Mouse (Mus musculus): ENCODE results near the gene Gm49395.

Gene Gm49395

DNA sequence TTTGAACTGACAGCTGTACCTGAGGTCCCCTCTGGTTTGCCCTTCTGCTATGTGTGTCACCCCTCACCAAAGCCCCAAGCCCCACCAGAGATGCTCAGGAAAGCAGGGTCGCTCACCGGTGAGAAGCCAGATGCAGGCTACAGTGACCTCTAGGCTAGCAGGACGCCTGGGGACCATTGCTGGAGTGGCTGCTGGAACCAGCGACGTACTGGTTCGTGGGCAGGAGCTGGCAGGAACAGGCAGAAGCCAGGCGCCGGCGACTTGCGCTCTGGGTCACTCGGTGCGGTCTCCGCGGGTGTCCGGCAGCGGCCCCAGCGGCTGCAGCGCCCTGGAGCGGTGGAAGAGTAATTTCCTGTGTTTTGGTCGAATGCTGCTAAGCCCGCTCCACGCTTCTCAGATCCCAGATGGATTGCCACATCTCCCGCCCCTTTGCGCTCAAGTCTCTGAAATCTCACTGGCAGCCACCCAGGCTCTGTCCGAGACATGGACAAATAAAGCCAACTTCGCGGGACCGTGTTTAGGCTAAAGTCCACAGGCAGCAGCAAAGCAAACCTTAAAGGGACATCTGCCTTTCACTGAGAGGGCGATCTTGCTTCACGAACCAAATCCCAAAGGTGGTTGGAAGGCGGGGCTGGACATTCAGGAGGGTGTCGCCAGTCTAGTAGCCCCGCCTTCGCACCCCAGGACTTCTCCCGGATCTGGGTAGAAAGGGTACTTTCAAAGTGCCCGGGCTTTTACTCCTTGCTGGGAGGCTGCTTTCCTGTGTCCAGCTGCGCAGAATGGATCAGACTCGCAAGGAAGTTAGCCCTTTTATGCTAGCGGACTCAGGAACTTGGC is at the start of gene Gm49395, which contains the start of gene Itga1:
TSS of gene Gm49395 (minus strand) at position 567 of the 837 bp plus-strand sequence.
TSS of gene Itga1 (minus strand) at position 610 of the 837 bp plus-strand sequence.
- peak; percentile 61 for DNase-seq (ENCODE audit: low read depth, low spot score)

DNA sequence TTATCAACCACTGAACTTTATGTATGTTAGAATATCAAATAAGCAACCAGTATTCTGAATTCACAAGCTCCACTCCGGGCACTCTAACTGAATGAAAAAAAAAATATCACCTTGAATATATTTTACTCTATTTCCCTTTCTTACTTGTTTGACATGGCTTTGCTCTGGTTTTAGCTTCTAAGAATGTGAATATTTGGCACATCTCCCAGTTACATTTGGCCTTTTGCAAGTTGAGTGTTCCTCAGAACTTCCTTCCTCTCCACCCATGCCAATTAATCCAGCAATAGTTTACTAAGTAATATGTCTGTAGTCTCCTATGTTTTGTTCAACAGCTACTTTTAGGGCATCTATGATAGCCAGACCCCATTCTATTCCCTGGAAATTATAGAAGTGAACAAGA is 48.9 kb upstream of the Gm49395 start:
- DNase-seq (ENCODE audit: low read depth, low spot score) = no peak

DNA sequence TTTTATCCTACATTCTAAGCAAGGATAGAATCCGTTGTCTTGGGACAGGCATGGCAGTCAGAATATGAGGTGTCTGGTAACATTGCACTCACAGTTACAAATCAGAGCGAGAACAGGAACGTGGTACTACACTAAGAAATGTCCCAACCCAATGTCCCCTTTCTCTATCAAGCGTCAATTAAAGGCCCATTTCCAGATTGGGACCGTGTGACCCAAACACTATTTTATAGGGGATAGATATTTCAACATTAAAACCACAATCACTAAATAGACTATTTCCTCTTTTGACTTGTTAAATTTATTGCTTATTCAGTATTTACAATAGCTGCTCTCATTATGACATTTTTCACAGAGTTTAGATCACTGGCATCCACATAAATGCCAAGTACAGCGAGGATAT is 48.1 kb upstream of the Gm49395 start:
- DNase-seq (ENCODE audit: low read depth, low spot score) = no peak

DNA sequence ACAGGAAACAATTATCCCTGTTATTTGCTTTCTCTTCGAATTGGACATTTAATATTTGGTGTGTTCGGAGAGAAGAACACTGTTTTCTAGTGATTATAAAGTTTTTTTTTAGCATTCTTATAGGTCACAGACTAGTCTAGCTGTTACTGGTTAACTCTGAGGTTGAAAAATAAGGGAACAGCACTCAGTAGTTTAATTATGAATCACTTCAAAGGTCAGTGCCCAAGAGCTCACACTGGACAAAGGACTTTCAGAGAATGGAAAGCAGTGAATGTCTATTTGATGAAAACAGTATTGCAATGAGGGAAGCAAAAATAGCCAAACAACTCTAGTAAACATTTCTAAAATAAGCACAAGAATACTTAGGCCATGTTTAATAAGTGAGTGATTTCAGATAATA is 41.9 kb upstream of the Gm49395 start:
- no peak for DNase-seq (ENCODE audit: low read depth, low spot score)

DNA sequence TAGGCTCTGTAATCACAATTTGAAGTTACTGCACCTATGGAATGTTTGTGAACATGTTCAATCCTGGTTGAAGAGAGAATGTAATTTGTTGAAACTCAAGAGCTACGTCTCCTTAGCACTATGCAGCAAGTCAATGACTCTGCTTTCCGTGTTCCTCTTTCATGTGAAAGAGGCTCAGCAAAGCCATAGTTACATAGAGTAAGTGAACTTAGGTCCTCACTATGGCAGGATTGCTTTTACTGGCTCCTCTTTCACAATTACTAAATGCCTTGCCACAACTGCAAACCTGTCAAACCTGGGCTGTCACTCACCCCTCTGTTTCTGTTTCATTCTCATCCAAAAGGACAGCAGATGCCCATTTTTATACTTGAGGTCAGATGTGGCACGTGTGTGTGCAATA is 40.3 kb upstream of the Gm49395 start:
- DNase-seq (ENCODE audit: low read depth, low spot score) = no peak

DNA sequence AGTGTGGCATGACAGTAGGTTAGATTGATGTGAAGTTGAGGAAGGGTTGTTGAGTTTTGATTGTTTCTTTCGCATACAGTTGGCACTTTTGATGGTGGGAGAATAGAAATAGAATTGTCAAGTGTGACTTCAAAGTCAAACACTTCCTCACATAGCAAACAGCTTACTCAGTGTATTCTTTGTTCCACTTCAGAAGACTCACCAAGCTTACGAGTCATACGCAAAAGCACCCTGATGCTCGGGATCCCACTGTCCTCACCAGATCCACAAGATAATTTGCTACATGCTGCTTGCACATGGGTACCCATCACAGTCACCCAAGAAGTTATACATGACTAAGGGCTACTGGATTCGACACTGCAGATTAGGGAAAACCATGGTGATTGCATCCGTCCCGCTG is 36.8 kb upstream of the Gm49395 start:
- no peak for DNase-seq (ENCODE audit: low read depth, low spot score)

DNA sequence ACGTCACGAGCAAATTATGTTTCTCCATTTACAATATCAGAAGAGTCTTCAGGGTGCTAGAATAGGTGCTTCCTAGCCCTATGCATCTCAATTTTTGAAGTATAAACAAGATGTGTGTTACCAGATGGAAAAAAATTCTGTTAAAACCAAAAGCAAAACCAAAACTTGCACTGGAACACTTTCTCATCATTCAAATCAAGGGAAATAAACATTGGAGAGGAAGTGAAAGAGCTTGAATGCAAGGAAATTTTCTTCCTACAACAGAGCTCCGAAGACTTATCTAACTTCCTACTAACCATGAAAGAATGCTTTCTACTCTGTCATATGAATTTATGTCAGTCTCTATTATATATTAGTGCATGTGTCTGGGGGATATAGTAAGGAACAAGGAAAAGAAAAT is 35.0 kb upstream of the Gm49395 start:
- DNase-seq (ENCODE audit: low read depth, low spot score) = no peak

DNA sequence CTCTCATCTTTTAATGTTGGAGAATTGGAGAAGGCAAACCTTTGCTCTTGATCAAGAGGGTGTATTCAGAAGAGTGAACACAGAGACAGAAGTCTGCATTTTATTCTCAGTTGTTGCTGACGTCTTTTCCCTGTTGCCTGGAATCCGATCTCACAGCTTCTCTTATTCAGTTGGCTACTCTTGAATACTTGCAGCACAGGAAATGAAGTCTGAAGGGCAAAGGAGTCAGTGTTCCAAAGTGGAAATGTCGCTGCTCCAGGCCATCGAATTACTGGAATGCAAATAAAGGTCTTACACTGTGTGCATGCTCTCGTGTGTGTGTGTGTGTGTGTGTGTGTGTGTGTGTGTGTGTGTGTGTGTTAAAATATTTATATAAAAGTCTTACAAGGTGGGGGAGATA is 30.7 kb upstream of the Gm49395 start:
- peak; percentile 25 for DNase-seq (ENCODE audit: low read depth, low spot score)

DNA sequence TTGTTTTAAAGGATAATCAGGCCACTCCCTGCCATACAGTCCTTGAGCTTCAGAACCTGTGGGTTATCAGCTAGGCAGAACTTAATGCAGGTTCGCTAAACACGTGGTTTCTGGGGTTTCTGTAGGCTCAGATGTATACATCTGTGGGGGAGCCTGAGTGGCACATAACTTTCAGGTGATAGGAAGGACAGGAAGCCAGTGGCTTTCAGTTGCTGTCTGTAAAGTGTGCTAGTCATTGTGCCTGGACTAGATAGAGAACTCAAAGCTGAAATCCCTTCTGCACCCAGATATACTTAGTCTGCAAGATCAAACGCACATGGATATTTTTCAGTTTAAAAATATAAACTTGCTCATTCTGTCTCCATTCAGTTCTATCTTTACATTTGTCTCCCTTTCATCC is 29.7 kb upstream of the Gm49395 start:
- no peak for DNase-seq (ENCODE audit: low read depth, low spot score)

DNA sequence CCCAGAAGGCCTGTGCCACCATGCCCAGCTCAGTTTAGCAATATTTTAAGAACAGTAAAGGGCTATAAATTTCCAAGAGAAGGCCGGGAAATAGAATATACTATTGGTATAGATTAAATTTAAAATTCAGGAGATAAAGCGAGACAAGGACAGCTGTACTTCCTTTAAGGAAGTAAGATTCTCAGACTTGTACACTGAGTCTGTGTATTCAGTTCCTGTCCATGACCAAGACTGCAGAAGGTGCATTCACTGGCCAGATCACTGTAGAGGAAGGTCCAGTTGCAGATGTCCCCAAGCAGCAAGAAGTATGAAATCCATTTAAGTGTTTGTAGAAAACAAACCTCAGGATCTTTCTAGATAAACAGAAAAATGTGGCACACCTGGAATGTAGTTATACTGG is 28.3 kb upstream of the Gm49395 start:
- DNase-seq (ENCODE audit: low read depth, low spot score) = no peak

DNA sequence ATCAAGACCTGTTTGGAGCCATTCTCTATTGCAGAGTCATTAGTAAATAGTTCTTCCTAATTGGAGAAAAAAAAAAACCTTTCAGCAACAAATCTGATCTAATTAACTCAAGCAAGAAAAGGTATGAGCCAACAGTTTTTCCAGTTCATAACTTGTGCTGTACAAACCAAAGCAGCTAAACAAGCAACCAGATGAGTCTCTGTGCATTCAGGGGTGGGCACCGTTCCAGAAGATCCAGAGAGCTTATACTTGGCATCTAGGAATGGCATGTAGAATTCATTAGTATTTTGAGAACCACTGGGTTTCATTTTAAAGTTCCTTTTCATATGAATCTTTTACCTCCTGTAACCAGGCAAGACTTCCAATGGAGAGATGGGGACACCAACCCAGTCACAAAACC is 26.1 kb upstream of the Gm49395 start:
- no peak for DNase-seq (ENCODE audit: low read depth, low spot score)

DNA sequence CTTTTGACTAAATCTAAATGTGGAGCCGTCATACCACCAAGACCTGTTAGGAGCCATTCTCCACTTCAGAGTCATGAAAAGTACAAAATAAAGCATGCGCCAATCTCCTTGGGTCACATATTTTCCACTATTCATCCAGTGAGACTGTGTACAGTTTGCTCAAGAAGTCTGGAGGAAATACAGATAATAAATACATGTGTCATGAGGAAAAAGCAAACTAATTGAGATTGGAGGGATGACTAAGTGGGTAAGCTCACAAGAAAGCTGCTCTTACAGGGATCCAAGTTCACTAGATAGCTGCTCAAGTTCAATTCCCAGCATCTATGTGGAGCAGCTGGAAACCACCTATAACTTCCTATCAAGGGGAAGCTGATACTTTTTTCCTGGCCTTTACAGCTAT is 24.8 kb upstream of the Gm49395 start:
- DNase-seq (ENCODE audit: low read depth, low spot score) = no peak

DNA sequence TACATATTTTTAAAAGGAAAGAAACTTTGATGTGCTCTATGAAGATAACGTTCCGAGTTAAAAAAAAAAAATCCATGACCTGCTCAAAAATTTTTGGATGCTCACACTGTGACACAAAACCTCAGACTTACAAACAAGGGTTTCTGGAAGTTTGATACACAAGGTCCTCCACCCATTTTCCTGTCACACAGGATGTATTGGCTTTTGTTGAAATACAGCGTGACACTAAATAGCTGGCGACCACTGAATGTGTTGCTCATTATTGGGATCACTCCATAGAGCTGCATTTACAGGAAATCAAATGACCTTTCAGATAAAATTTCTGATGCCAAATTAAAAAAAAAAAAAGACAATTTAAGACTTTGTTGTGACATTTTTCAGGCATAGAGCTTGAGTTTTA is 23.4 kb upstream of the Gm49395 start:
- no peak for DNase-seq (ENCODE audit: low read depth, low spot score)

DNA sequence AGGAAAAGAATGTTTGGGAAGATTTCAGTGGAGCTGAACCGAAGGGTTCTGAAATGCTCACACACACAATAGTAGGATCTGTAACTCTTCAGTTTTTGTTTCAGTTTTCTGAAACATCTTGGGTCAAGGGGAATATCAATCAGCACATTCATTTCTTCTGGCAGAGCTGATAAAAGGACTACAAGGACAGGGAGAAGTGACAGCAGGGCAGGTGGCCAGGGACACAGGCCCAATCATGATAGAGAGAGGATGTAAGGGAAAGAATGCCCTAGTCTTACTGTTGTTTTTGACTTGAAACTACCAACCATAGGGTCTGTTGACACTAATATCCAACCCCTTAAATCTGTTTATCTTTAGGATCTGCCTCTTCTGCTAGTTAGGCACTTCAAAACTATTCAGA is 22.8 kb upstream of the Gm49395 start:
- no peak for DNase-seq (ENCODE audit: low read depth, low spot score)

DNA sequence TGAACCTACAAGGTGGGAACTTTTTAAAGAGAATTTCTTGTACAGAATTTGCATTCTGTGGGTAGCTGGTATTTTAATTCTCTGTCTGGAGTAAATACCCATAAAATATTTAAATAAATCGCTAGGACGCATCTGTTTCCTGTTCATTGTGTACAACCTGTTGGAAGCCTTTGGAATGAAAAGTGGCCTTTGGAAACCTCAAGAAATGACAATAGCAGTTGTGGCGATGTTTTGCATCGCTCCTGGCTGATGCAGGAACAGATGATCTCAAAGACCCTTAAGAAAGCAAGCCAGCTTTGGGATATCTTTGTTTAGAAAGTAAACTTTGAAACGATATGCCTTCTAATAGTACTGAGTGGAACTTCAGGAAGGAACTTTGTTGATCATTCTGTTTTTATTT is 17.0 kb upstream of the Gm49395 start:
- DNase-seq (ENCODE audit: low read depth, low spot score) = no peak

DNA sequence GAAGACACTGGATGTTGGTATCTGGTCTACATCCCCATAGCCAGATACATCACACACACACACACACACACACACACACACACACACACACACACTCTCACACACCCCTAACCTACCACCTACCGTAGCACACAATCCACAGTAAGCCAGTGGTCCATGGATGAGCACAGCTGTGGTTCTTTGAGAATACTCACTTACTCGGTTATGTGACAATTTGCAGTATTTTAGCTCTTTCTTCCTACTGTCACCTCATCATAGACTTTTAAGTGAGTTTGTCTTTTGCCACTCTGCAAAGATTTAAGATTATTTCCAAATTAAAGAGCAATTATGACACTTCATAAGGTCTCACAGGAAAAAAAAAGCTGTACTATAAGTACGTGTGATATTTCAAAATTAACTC is 16.5 kb upstream of the Gm49395 start:
- DNase-seq (ENCODE audit: low read depth, low spot score) = no peak

DNA sequence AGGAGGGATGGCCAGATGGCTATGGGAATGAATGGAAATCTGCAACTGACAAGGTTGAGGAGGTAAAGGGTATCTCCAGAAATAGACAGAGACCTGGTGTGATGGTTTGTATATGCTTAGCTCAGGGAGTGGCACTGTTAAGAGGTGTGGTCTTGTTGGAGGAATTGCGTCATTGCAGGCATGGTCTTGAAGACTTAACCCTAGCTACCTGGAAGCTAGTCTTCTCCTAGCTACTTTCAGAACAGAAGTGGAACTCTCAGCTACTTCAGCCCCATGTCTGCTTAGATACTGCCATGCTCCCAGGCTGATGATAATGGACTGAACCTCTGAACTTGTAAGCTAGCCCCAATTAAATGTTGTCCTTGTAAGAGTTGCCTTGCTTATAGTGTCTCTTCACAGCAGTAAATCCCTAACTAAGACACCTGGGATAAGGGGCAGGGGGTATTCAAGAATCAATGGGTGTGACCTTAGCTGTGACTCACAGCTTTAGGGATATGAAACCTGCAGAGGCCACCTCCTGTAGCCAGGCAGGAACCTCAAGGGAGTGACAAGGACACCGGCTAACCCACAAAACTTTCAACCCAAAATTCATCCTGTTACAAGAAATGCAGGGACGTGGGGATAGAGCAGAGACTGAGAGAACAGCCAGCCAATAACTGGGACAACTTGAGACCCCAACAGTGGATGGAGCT is 15.4 kb upstream of the Gm49395 start:
- DNase-seq (ENCODE audit: low read depth, low spot score) = no peak

DNA sequence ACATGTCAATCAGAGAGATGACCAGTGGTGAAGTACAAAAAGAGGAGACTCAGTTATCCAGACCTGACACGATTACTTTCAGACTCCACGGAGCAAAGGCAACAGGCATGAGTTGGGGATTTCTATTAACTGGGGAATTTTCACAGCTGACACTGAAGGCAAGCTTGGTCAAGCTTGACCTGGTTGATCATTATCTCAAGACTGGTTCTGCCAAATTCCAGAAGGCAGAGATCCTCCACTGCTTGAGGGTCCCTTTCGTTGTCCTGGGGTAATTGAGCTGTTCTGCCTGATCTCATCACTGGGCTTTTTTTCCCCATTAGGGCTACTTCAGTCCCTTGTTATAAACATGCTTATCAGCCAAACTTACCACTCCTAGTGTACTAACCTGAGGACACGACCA is 7.9 kb upstream of the Gm49395 start:
- DNase-seq (ENCODE audit: low read depth, low spot score) = no peak

DNA sequence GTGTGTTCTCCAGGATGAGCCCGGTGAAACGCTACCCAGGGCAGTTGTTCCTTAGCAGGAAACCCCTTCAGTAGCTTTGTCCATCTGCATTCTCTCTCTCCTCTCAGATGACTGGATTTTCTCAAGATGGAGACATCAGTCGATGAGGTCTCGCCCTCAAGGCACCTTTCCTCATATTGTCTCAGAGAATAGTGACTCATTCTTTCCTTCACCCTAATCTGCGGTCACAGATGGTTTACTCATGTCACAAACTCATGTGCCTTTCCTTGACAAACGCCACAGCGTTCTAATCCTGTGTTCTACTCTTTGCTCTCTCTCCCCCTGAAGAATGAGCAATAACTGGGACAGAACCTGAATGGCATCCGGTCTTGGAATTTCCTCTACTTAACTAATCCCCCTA is 5.7 kb upstream of the Gm49395 start:
- no peak for DNase-seq (ENCODE audit: low read depth, low spot score)

DNA sequence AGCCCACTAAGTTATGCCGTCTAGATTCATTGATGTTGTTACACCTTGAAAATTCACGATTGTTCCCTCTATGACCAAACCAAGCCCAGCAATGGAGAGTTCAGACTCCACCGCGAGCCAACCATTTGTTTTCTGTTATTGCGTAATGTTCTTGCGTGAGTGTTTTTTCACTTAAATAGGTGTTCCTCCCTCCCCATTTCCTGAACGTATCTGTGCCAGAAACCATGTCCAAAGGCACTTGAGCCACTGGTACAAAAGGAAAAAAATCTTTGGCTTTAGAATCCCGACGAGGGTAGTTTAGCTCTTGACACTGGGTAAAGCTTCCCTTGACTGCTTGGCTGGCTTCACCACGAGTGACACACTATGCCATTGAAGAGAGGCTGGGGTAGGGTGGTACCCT is 4.5 kb upstream of the Gm49395 start:
- DNase-seq (ENCODE audit: low read depth, low spot score) = no peak

DNA sequence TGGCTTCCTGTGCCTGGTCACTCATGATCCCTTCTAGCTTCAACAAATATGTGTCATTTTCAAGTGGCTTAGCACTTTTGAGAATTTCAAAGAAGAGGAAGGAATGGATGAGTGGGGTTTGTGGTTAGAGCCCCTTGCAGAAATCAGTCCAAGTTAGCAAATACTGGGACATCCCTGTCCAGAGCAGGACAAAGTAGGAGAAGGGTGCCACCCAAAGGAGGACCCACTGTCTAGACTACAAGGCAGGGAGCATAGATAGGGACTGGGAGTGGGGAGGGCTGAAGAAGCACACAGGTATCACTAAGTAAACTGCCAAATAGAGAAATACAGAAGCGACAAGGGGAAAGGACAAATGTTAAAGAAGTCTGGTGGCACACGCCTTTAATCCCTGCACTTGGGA is 1.0 kb upstream of the Gm49395 start:
- DNase-seq (ENCODE audit: low read depth, low spot score) = no peak

DNA sequence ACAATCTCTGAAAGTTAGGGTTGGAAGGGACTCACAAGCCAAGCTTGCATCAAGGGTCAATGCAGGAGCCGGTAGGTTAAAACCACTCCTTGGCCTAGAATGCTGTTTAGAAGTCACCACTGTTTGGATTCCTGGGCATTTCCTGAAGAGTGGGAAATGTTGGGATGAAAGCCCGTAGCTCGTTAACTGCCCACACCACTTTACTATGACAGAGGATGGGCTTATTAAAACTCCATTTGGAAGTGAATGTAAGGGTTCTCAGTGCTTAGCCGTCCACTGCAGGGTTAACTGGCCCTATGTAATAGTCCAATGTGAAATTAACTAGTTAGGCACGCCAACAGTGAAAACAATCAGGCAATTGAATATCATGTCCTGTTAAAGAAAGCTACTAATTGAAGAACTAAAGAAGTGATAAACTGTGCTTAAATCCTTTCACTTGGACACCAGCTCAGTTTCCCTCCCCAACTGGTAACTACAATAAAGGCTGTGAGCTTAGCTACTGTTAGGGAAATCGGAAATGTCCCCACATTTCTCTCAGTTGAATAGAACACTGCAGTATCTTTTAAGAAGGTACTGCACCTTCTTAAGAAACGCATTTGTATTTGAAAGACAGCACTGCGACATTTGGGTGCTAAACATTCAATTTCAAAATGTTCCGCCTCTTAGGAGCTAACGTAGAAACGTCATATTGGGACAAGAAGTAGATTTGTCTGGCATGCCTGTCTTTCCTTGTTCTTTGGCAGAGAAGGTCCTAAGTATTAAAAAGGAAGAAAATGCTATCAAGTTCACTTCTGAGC is 1.1 kb downstream of the Gm49395 start:
- DNase-seq (ENCODE audit: low read depth, low spot score) = no peak
